Mouse (Mus musculus) cerebellum, adult 11-12 months (tissue): Measurements from ENCODE around the gene Tmem74b.

Experiments used
- DNase-seq: peaks from one replicate; pipeline ENCODE4 v3.0.0; 2022

Gene Tmem74b

GRCm38 (mm10) chr2:151701231-151702145 is at the start of gene Tmem74b:
Gene Tmem74b (plus strand): TSS chr2:151702008.
- peak; percentile 34 for DNase-seq

GRCm38 (mm10) chr2:151652053-151652452 is 49.8 kb upstream of the Tmem74b start:
- DNase-seq = no peak

DNA sequence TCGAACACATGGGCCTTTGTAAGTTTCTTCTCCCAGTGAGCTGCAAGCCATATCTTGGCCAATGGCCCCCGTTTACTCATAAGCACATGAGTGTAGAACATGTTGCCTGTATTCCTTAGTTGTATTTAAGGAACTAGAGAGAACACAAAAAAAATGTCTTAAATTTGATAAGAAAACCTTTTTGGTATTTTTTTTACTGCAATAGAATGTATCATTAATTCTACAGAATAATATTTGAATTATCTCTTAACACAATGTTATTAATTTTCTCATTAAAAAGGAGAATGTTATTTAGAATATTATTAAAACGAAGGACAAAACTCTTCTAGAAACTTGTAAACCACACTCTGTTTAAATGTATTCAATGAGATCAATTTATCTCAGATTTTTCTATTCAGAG is 33.4 kb upstream of the Tmem74b start, which contains the start of gene Rad21l:
Gene Rad21l (minus strand): TSS at position 101 of the 400 bp plus-strand sequence.
- no peak for DNase-seq

DNA sequence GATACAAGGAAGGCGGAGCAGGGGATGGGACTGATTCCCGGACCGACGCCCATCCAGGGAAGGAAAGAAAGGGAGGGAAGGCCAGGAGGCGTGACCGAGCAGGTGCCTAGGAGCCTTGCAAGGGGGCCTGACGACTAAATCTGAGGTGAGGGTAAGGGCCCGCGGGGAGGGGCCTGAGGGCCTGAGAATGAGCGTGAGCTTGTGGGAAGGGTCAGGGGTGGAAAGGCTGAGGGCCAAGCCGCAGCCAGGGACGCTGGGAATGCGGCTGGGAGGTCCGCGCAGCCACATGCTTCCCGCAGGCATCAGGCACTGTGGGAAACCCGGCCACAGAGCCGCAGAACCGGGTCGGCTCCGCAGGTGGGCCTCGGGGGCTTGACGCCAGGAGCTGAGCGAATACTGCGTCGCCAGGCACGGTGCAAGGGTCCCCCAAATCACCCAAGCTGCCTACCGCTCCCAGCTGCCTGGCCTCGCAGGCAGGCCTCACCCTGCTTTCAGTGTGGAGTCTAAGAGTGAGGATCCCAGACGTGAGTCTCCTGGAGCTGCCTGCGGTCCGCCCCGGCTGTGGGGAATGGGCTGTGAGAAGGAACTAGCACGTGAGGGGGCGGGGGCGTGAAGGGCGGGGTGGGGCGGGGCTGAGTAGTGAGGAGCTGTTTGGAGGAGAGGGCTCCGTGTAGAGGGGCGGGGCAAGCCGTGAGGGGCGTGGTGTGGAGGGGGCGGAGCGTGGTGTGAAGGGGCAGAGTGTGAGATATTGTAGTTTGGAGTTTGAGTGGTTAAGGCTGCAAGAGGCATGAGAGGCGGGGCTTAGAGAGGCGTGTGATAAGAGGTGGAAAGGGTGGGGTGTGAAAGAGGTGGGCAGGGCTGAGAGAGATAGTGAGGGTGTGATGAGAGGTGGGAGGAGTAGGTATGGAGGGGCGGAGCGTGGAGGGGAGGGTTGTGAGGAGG is 31.5 kb upstream of the Tmem74b start:
- DNase-seq = no peak

DNA sequence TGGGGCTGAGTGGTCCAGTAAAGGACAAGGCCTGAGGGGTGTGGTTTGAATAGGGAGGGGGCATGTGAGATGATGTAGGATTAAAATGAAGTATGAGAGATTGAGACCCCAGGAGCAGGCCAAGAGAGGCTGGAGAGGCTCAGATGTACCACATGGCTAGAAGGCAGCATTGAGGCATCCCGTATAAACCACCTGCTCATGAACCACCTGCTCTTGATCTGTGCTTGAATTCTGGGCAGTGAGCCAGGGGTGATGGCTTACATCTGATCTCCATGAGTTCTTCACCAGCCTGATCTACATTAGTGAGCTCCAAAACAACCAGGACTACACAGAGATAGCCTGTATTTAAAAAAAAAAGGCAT is 30.9 kb upstream of the Tmem74b start:
- DNase-seq = no peak

- DNase-seq = no peak
These were observed 25.6 kb upstream of the Tmem74b start for GRCm38 (mm10) chr2:151676234-151676633.

GRCm38 (mm10) chr2:151682357-151682756 is 19.5 kb upstream of the Tmem74b start:
- DNase-seq = no peak

DNA sequence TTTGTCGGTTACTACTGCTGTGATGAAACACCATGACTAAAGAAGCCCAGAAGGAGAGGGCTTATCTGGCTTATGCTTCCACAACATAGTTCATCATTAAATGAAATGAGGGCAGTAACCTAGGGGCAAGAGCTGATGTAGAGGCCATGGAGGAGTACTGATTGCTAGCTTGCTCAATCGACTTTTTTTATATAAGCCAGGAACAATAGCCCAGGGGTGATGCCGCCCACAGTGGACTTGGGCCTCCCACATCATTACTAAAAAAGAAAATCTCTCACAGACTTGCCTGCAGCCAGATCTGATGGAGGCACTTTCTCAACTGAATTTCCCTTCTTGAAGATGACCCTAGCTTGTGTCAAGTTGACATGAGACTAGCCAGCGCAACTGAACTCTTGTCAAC is 18.8 kb upstream of the Tmem74b start:
- DNase-seq = no peak

DNA sequence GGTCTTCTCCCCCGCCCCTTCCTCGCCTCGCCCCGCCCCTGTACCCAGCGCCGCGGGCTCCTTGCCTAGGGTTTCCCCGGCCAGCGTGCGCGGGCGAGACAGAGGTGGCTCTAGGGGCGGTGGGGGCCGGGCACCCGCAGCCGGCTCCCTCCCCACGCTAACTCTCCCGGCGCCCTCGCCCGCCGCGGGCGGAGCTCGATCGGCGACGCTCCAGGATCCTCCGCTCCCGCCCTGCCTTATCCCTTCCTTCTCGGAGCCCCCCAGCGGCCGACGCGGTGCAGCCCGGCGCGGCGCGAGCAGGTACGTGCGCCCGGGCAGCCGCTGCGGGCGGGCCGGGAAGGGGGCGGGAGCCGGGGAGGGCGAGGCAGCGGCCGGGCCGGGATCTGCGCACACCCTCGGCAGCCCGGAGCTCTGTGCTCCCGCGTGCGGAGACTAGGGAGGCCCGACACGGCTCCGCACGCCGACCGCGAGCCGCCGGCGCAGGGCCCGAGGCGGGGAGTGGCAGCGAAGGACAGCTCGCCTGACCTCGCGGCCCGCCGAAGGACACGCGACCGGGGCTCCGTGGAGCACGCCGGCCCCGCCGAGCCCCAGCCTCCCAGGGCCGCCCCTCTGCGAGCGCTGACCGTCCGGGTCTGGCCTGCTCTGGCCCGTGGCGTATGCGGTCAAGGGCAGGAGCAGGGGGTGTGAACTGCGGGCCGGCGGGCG is 490 bp downstream of the Tmem74b start:
- DNase-seq = peak; percentile 49

- no peak for DNase-seq
These were observed 1.0 kb downstream of the Tmem74b start for GRCm38 (mm10) chr2:151702851-151703190.

GRCm38 (mm10) chr2:151712647-151713046 is 10.8 kb downstream of the Tmem74b start:
- DNase-seq = no peak

- no peak for DNase-seq
These were observed 13.7 kb downstream of the Tmem74b start for GRCm38 (mm10) chr2:151715526-151715925.

- DNase-seq = no peak
These were observed 14.7 kb downstream of the Tmem74b start for GRCm38 (mm10) chr2:151716318-151717055.

DNA sequence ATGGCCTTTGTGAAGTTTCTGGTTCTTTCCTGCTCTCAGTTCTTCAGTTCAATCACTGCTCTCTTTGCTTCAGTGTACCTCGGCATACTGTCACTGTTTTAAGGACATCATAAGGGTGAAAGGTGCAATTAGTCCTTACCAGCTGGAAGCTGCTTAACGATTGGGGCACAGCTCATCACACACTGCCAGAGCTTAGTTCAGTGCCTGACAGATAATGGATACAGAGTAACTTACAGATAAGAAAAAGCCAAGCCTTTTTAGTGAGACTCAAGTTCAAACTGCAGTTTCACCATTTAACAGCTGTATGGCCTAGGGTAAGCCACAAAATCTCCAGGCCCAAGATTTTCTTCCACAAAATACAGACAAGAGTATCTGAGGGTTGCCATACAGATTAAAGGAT is 22.3 kb downstream of the Tmem74b start:
- no peak for DNase-seq

DNA sequence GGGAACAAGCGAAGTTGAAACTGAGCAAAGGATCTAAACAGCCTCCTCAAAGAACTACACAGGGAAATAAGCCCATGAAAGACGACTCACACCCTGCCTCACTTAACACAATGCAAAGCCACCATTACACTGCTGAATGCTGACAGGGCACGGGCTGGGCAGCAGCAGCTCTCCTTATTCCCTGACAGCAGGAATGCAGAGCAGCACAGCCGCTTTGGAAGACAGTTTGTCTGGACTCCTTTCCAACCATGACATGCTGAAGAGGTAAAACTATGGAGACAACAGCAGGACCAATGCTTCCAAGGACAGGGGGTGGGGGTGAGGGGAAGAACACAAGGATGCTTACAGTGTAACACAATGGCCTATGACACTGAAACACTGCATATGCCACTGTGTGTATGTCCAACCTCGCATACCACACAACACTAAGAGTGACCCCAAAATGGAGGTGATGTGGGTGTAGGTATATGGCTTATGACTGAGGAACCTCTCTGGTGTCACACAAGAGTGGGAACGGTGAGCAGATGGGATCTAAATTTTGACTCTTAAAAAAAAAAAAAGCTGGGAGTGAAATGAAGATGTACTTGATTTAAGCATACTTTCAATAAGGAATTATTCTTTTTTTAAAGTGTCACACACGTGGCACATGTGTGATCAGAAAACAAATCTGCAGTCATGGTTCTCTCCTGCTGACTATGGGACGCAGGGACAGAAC is 31.5 kb downstream of the Tmem74b start:
- DNase-seq = no peak

GRCm38 (mm10) chr2:151735422-151735821 is 33.6 kb downstream of the Tmem74b start:
- DNase-seq = no peak

GRCm38 (mm10) chr2:151738460-151738859 is 36.7 kb downstream of the Tmem74b start:
- no peak for DNase-seq

DNA sequence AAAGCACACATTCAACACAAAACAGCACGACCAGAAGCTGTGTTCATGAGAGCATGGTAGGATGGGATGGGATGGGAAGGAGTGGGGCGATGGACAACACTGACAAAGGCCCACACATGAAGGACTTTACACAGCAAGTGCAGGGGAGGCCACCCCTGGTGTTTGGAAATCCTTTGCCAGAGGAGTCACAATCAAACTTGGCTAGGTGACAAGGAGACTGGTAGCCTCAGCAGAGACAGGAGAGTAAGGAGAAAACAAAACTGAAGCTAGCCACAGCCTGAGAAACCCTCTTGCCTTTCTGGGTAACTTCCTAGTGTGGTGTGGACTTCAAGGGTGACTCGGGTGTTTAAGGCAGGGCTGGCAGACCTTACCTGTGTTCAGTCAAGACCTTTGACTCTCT is 37.3 kb downstream of the Tmem74b start:
- no peak for DNase-seq

DNA sequence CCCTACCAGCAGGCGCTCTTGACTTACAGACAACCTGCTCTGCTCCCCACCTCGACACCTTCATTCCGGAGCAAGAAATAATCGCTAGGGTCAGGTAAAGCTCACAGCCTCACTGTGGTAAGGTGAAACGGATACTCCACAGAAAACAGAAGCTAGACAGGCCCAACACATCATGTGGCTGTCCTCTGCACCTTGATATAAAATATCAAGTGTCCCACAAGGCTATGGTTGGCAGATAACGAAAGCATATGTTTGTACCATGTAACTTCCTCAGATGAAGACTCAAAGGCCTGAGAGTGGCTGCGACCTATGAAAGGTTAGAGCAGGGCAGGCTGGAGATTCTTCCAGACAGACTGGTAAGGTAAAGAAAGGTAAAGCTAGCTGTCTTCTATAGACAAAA is 37.7 kb downstream of the Tmem74b start:
- DNase-seq = no peak

- DNase-seq = peak; percentile 86
These were observed 39.1 kb downstream of the Tmem74b start for GRCm38 (mm10) chr2:151740741-151741526.

DNA sequence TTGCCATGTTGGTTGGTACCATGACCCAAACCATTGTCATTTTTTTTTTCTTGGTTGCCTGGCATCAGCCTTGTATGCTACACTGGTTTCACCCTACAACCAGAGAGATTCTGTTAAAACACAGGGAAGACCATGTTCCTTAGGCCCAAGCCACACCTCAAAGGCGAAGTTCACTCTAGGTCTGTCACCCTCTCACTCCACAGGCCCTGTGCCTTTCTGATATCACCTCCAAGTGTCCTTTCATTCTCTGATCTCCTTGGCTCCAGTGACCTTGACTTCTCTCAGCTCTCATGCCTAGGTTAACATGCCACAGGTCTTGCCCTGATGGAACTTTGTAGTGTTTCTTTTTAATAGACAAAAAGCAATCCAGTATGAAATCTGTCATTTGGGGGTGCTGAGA is 40.3 kb downstream of the Tmem74b start:
- no peak for DNase-seq
